Mouse (Mus musculus) midbrain, embryonic 11.5 days (tissue): ENCODE results near the gene Polr3h. TPM values are rescaled to one million over a fixed set of nuclear protein-coding genes. Genes with fewer than 3 reads are reported as not detected.
A peak's percentile ranks its signal among the peaks of the same experiment; 100 is the strongest.

Experiments used
- ATAC-seq: fragments of 200-750 bp; cut with Nextera tagmentation; 2 replicates; pipeline ENCODE4 v1.8.0; 2017; ENCODE audit warnings: moderate TSS enrichment, moderate library complexity; ENCODE audit not compliant: low FRiP score
- DNase-seq: peaks from one replicate; pipeline ENCODE4 v3.0.0; 2015; ENCODE audit warnings: low spot score; ENCODE audit errors: missing footprints
- H3K27ac ChIP-seq: fragments of 300-500 bp; sonication (generic); 2 replicates; pipeline ENCODE4 v1.5.1; 2014; ENCODE audit warnings: low read depth, low read length
- H3K27me3 ChIP-seq: fragments of 300-500 bp; sonication (generic); 2 replicates; pipeline ENCODE4 v1.6.1; 2014; ENCODE audit warnings: mild to moderate bottlenecking, low read length, moderate library complexity, mixed read lengths; ENCODE audit not compliant: control insufficient read depth, insufficient read depth
- H3K36me3 ChIP-seq: fragments of 300-500 bp; sonication (generic); 2 replicates; pipeline ENCODE4 v1.6.1; 2014; ENCODE audit warnings: mild to moderate bottlenecking, low read length, moderate library complexity, mixed read lengths; ENCODE audit not compliant: control insufficient read depth, insufficient read depth
- H3K4me1 ChIP-seq: fragments of 300-500 bp; sonication (generic); 2 replicates; pipeline ENCODE4 v1.6.1; 2014; ENCODE audit warnings: low read length; ENCODE audit not compliant: control insufficient read depth, insufficient read depth
- H3K4me2 ChIP-seq: fragments of 300-500 bp; sonication (generic); 2 replicates; pipeline ENCODE4 v1.6.1; 2014; ENCODE audit warnings: mild to moderate bottlenecking, moderate library complexity
- H3K4me3 ChIP-seq: fragments of 300-500 bp; sonication (generic); 2 replicates; pipeline ENCODE4 v1.5.1; 2014; ENCODE audit warnings: low read depth, low read length
- H3K9ac ChIP-seq: fragments of 300-500 bp; sonication (generic); 2 replicates; pipeline ENCODE4 v1.6.1; 2014; ENCODE audit warnings: low read length
- H3K9me3 ChIP-seq: fragments of 300-500 bp; sonication (generic); 2 replicates; pipeline ENCODE4 v1.6.1; 2016; ENCODE audit warnings: low read length; ENCODE audit not compliant: control insufficient read depth
- WGBS: fragments of 180-500 bp; shearing (Covaris S2); extraction: QIAGEN DNeasy Blood & Tissue Kit; methylation state at CpG from one replicate; pipeline ENCODE4 v1.1.7; 2014; 5-methylcytosine and 5-hydroxymethylcytosine counted together
- polyA plus RNA-seq: library from polyadenylated mRNA; unstranded; fragments of >200 nt; fragmentation: Nextera tagmentation; extraction: Ambion mirVana; gene quantifications from 2 replicates; pipeline ENCODE4 v1.2.1, GENCODE M21; 2014

Gene Polr3h
- polyA plus RNA-seq, 1 experiment from 2014 or later: 75.6 TPM

- ATAC-seq (no peak), DNase-seq (no peak)
- Histone ChIP-seq H3K36me3 (no peaks in the 10 kb centered on the region), H3K9ac (no peak overlapping the region), H3K9me3 (no peaks in the 10 kb centered on the region), H3K4me2 (no peak overlapping the region), H3K4me1 (peaks cover 21% of the 10 kb centered on the region), H3K27me3 (no peaks in the 10 kb centered on the region), H3K4me3 (no peak overlapping the region), H3K27ac (no peak overlapping the region)
- 91% methylated on average over 10 of the region's 10 CpGs for WGBS
Measured at GRCm38 (mm10) chr15:81939157-81939715, 13.2 kb upstream of the Polr3h start.

DNA sequence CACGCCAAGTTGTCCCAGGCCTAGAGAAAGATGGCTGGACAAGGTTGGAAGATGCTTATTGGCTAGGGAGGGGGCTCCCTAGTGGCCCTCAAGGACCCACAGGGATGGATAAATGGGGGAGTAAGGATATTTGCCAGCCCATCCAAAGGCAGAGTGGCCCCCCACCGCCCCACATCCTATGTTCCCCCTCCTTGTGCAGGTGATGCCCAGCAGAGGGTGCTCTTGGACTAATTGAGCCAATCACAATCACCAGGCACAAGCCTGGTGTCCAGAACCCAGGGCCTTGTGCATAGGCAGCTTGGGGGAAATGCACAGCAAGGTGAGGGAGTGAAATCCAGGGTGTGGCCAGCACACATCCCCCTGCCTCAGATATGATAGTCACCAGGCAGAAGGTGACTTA is 12.2 kb upstream of the Polr3h start:
- Histone ChIP-seq H3K4me2 (no peak overlapping the region), H3K9me3 (no peaks in the 10 kb centered on the region), H3K4me3 (no peak overlapping the region), H3K27ac (no peak overlapping the region), H3K27me3 (no peaks in the 10 kb centered on the region), H3K36me3 (no peaks in the 10 kb centered on the region), H3K4me1 (peaks cover 17% of the 10 kb centered on the region), H3K9ac (no peak overlapping the region)
- DNase-seq (no peak), ATAC-seq (peak; percentile 38; the same call in 1 of the 2 replicates)
- WGBS: 35% methylated on average over 2 of the region's 2 CpGs

GRCm38 (mm10) chr15:81937098-81937972 is 11.3 kb upstream of the Polr3h start:
- Histone ChIP-seq H3K27ac (no peak overlapping the region), H3K9me3 (no peaks in the 10 kb centered on the region), H3K4me1 (peaks cover 10% of the 10 kb centered on the region), H3K9ac (peak overlapping the region; percentile 56), H3K27me3 (no peaks in the 10 kb centered on the region), H3K4me2 (peak overlapping the region; percentile 48), H3K36me3 (no peaks in the 10 kb centered on the region), H3K4me3 (peak overlapping the region; percentile 41)
- 8% methylated on average over 19 of the region's 19 CpGs for WGBS
- ATAC-seq (peak; percentile 35), DNase-seq (peak; percentile 94)

GRCm38 (mm10) chr15:81936679-81937078 is 10.6 kb upstream of the Polr3h start, which contains the start of gene Csdc2:
Csdc2 (plus strand) TSS chr15:81936759.
- peaks cover 9% of the 10 kb centered on the region; the same call in 1 of the 2 replicates for H3K4me1 ChIP-seq
- peak within 1 kb of the TSS; percentile 48 for H3K4me2 ChIP-seq
- H3K27ac ChIP-seq: no peak within 1 kb of the TSS
- DNase-seq: no peak
- peak; percentile 75 for ATAC-seq
- WGBS: under 1% methylated on average over 12 of the region's 12 CpGs
- H3K9ac ChIP-seq: peak within 1 kb of the TSS; percentile 56
- H3K36me3 ChIP-seq: no peaks in the 10 kb centered on the region
- peak within 1 kb of the TSS; percentile 41 for H3K4me3 ChIP-seq
- no peaks in the 10 kb centered on the region for H3K9me3 ChIP-seq
- no peaks in the 10 kb centered on the region for H3K27me3 ChIP-seq

DNA sequence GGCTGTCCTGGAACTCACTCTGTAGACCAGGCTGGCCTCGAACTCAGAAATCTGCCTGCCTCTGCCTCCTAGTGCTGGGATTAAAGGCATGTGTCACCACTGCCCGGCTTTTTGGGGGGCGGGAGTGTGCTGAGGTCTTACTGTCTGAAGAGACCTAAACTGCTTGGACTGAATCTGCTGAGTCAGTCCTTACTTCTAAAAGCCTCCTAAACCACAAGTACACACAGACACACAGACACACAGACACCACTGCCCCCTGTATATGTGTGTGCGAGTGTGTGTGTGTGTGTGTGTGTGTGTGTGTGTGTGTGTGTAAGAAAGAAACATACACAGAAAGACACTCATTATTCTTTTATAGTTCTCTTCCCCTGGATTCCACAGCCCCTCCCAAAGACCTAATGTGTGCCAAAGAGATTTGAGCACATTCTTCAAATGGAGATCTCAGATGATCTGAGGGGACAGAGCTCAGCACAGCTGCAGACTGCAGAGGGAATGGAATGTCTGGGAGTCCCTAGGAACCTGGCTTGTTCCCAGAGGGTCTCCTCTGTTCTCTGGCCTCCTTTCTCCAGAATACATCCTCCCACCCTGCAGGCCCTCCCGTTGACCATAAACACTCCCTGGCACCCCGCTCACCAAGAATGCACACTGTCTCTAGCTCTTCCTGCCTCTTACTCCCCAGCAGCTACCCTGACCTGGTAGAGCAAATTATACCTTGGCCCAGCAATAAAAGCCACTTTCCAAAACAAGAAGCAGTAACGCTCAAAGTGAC is 10.0 kb upstream of the Polr3h start:
- H3K9me3 ChIP-seq: no peaks in the 10 kb centered on the region
- ATAC-seq: no peak; the same call in 1 of the 2 replicates
- peaks cover 9% of the 10 kb centered on the region; the same call in 1 of the 2 replicates for H3K4me1 ChIP-seq
- no peaks in the 10 kb centered on the region for H3K36me3 ChIP-seq
- WGBS: 57% methylated on average over 7 of the region's 7 CpGs
- no peak overlapping the region for H3K27ac ChIP-seq
- DNase-seq: no peak
- H3K27me3 ChIP-seq: no peaks in the 10 kb centered on the region
- H3K4me3 ChIP-seq: peak overlapping the region; percentile 41; the same call in 1 of the 2 replicates
- peak overlapping the region; percentile 56 for H3K9ac ChIP-seq
- peak overlapping the region; percentile 48 for H3K4me2 ChIP-seq

DNA sequence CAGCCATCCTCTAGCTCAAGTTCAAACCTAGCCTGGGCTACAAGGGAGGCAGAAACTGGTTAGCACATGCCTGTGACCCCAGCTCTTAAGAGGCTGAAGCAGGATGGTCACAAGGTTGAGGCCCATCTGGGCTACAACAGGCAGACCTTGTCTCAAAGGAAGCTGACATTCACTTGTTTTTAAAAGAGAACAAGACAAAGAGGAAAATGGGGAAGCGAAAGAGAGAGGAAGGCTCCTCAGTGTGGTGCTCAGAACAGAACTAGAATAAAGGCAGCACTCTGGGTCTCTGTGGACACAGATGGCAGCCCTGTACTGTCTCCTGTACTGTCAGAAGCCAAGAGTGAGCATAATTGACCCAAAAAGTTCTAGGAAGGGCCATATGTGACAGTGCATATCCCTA is 7.9 kb upstream of the Polr3h start:
- peaks cover 9% of the 10 kb centered on the region; the same call in 1 of the 2 replicates for H3K4me1 ChIP-seq

DNA sequence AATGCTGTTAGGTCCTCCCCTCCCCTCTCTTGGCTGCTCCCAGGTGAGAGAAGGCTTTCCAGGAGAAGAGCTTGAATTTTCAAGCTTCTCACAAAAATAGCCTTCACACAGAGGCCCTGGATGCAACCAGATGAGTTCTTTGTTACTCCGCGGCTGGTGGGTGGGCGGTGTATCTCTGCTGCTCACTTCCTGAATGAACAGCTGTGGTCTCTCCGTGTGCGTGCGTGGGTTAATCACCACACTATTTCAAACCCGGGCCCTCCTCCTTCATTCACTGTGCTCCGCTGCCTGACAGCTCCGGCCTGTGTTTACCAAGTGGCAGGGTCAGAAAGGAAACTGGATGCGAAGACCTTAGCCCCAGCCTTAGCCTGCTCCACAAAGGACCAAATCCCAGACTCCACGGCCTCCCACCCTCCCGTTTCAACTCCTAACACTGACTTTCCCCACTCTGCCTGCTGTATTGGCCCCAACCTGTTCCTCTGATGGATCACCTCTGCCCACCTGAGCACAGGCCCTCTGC is 7.0 kb upstream of the Polr3h start:
- Histone ChIP-seq H3K9me3 (no peaks in the 10 kb centered on the region), H3K9ac (no peak overlapping the region), H3K36me3 (no peaks in the 10 kb centered on the region), H3K4me3 (no peak overlapping the region), H3K27me3 (no peaks in the 10 kb centered on the region), H3K4me2 (no peak overlapping the region), H3K27ac (no peak overlapping the region), H3K4me1 (peaks cover 9% of the 10 kb centered on the region; the same call in 1 of the 2 replicates)
- DNase-seq (no peak), ATAC-seq (no peak)
- 41% methylated on average over 12 of the region's 12 CpGs for WGBS

More for the DNA sequence above, 7.9 kb upstream of the Polr3h start:
- H3K9ac ChIP-seq: no peak overlapping the region
- no peaks in the 10 kb centered on the region for H3K9me3 ChIP-seq
- ATAC-seq (no peak), DNase-seq (no peak)
- H3K27me3 ChIP-seq: no peaks in the 10 kb centered on the region
- no peak overlapping the region for H3K4me2 ChIP-seq
- 83% methylated on average over 1 of the region's 1 CpGs for WGBS
- H3K27ac ChIP-seq: no peak overlapping the region
- H3K36me3 ChIP-seq: no peaks in the 10 kb centered on the region
- H3K4me3 ChIP-seq: no peak overlapping the region

GRCm38 (mm10) chr15:81928277-81928676 is 2.2 kb upstream of the Polr3h start:
- ATAC-seq: no peak
- H3K27me3 ChIP-seq: no peaks in the 10 kb centered on the region
- H3K4me1 ChIP-seq: peaks cover 11% of the 10 kb centered on the region
- DNase-seq: no peak
- no peak overlapping the region for H3K4me3 ChIP-seq
- 64% methylated on average over 11 of the region's 11 CpGs for WGBS
- H3K36me3 ChIP-seq: no peaks in the 10 kb centered on the region
- H3K4me2 ChIP-seq: no peak overlapping the region
- no peaks in the 10 kb centered on the region for H3K9me3 ChIP-seq
- H3K27ac ChIP-seq: no peak overlapping the region
- H3K9ac ChIP-seq: no peak overlapping the region
